Mouse (Mus musculus): Measurements from ENCODE around the gene Zmym3.

Zmym3 gene

DNA sequence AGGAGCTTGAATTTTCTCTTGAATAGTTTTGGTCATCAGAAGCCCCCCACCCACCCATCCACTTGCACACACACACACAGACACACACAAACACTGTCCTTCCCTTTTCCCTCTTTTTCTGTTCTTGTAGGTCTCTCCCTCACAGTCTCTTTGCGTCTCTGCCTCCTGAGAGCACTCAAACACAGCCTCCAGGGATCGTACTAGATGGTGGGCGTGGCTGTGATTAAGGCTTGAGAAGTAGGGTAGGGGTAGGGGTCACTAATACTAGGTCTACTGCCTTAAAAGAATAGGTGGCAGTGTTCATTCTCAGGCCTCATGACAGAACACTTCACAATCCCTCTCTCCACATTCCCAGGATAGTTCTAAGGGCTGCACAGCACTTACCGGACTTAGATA is at the start of gene Zmym3:
Zmym3 (minus strand) TSS at position 150 of the 396 bp plus-strand sequence.
- DNase-seq (ENCODE audit: low spot score), result no peak

DNA sequence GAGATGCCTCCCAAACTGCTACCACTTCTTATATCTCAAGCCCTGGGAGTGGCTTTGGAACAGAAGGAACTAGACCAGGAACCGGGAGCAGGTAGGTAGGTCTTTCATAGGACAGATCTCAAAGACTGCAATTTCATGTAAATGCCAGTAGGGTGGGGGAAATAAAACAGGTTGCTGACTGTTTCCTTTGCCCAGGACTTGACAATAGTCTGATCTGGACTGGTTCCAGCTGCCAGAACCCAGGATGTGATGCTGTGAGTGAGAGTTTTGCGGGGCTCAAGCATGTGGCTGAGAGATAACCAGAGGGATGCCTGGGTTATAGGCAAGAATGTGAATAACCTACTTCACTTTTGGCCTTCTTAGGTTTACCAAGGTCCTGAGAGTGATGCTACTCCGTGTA is 30.9 kb upstream of the Zmym3 start:
- no peak for DNase-seq (ENCODE audit: low spot score)

DNA sequence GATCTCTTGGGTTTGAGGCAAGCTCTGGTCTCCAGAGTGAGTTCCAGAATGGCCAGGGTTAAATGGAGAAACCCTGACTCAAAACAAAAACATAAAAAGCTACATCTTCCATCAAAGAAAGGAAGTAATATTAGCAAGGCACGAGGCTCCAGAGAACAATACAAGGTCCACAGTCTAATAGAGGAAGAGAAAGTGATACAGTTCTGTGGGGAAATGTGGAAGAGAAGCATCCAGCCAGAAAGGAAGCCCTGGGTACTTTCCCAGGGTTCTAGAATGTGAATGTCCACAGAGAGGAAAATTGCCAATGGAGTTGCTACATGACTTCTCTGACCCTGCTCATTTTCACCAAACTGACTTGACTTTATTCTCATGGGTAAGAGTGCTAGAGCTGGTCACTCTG is 30.5 kb upstream of the Zmym3 start:
- DNase-seq (ENCODE audit: low spot score), result no peak

DNA sequence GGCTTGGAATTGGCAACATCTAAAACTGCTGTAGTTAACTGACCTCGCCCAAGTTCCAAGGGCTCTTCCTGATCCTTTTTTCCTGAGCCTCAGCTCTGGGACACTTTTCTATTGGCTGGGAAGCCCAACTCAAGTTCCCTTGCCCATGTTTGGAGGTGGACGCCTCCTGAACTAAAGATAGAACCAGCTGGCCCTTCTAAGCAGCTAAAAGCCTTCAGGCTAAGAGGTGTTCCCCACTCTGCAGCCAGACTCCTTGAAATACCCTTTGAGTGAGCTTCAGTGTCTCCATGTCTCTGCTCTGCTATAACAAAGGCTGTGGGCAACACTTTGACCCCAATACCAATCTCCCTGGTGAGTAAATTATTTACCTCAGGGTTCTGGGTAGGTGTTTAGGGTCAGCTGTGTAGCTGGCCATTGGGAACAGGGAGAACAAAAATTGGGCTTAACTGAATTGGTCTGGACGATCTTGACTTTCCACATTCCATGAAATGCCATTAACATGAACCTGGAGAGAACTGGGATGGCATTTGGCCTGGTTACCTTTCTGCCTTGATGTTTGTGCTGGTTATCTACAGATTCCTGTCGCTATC is 28.3 kb upstream of the Zmym3 start, which contains the start of gene Itgb1bp2:
Itgb1bp2 (plus strand) TSS at position 203 of the 590 bp plus-strand sequence.
- DNase-seq (ENCODE audit: low spot score), result no peak

DNA sequence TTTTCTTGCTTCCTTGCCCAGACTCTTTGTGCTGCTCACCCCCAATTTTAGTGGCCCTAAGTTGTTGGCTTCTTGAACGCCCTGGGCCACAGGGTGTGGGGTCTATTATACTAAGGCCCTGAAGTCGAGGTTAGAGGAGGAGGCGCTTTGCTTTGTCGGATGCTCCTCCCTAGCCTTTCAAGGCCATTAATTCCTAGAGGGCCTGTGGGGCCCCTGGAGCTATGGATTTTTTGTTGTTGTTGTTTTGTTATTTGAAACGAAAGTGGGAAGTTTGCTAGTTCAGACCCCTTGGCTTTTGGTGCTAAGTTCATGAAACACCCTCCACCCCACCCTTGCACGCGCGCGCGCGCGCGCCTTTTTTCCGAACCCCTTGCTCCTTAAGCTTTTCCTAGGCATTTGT is 9.3 kb upstream of the Zmym3 start:
- peak; percentile 29 for DNase-seq (ENCODE audit: low spot score)

DNA sequence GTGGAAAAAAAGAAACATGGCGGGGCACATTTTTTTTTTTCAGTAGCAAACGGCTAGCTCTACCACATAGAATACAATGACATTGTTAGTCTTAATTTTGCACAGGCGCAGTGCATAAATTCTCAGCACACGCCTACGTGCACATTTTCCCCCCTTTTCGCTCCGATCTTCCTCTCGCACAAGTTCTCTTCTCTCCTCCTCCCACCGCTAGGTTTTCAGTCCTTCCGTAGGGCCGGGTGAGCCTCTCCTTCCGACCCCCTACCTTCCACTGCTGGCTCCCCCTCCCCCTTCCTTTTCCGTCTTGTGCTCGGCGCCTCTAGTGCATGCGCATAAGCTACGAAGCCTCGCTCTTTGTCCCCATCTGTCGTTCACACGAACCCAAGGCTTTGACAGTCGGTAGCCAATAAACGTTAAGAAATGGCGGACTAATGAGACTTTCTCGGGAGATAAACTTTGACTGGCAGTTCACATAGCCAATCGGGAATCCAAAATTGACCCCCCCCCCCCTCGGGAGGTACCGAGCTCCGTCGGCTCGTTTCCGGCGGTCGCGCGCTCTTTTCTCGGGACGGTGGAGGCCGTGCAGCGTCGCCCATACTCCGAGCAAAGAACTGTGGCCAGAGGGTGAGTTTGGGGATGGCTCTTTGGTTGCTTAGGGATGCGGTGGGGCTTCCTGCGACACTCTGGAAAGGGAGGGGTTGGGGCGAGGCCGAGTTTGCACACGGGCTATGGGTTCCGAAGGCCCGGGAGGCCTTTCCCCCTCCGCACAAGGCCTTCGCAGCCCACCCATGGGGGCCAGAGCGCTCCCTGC is 8.7 kb upstream of the Zmym3 start, which contains the start of gene Nono:
Nono (plus strand) TSS at position 177 of the 808 bp plus-strand sequence.
- peak; percentile 90 for DNase-seq (ENCODE audit: low spot score)

DNA sequence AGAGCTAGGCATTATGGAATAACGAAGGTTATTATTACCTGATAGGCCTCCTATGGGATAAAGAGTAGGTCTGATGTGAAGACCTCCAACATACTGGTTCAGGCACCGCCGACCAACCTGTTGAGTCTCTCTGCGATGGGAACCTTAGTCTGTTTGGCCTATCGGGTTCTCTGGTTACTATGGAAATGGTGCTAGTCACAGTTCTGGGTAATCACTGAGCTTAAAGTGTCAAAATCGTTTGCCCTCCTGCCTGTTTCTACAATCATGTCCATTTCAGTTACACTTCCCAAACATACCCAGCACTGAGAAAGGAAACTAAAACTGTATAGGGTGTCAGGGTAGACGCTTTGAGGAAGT is 8.1 kb upstream of the Zmym3 start:
- DNase-seq (ENCODE audit: low spot score), result peak; percentile 52

DNA sequence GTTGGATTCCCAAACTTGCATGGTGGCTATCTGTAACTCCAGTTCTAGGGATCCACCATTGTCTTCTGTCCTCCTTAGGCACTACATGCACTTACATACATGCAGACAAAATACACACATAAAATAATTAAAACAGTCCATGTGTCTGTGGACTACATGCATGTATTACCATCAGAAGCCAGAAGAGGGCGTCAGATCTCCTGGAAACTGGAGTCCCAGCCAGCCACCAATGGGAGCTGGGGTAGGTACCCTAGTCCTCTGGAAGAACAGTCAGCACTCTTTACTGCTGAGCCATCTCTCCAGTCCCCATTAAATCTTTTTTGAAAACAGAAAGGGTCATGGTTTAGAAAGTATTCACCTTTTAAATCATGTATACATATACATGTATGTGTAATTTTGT is 7.1 kb upstream of the Zmym3 start:
- DNase-seq (ENCODE audit: low spot score), result peak; percentile 48

DNA sequence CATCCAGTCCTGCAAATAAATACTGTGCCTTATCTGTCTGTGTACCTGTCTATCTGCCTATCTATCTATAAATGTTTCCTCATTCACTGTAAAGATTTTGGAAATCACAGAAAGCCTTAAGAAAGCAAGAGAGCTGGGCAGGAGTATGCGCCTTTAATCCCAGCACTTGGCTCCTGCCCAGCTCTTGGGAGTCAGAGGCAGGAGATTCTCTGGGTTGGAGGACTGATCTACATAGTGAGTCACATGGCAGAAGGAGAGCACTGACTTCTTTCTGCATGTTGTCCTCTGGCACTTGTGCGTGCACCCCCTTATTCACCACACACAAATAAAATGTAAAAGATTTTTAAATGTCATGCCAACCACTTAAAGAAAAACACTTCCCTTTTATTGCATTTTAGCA is 2.8 kb upstream of the Zmym3 start:
- no peak for DNase-seq (ENCODE audit: low spot score)

DNA sequence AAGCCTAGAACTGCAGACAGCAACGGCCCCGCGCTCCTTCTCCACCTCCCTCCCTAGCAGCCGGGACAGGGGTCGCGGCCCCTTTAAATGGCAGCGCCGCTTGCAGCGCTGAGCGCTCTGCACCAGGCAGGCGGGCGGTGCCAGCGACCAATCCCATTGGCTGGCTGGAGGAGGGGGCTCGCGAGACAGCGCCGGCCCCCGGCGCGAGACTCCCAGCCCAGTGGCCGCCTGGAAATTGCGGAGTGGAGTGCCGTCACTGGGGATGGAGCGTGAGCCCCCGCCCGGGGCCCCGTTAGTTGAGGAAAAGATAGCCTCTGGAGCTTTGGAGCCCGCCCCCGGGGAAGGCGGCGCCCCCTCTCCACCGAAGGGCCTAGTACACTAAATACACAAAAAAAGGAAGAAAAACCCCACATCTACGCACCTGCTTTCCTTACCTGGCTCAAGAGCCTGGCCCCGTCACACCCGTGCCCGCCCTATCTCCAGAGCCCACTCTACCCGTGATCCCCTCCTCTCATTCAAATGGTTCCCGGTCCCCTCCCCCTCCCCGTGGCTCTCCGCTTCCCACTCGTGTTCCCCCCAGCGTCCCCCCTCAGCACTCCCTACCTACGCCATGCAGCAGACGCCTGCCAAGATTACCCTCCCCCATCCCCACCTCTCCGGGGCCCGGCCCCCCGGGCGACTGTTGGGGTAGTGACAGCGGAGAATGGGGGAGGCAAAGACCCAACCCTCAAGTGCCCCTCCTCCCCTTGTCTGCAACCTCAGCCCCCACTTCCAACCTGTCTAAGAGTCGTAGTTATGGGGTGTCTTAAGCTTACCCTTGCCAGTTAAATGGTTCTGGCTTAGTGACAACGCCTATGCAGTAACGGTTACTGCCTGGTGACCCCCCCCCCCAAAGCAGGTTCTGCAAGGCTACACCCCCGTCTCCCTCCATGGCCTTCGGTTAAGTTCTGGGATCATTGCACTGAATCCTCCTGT is 637 bp downstream of the Zmym3 start:
- DNase-seq (ENCODE audit: low spot score), result peak; percentile 68

DNA sequence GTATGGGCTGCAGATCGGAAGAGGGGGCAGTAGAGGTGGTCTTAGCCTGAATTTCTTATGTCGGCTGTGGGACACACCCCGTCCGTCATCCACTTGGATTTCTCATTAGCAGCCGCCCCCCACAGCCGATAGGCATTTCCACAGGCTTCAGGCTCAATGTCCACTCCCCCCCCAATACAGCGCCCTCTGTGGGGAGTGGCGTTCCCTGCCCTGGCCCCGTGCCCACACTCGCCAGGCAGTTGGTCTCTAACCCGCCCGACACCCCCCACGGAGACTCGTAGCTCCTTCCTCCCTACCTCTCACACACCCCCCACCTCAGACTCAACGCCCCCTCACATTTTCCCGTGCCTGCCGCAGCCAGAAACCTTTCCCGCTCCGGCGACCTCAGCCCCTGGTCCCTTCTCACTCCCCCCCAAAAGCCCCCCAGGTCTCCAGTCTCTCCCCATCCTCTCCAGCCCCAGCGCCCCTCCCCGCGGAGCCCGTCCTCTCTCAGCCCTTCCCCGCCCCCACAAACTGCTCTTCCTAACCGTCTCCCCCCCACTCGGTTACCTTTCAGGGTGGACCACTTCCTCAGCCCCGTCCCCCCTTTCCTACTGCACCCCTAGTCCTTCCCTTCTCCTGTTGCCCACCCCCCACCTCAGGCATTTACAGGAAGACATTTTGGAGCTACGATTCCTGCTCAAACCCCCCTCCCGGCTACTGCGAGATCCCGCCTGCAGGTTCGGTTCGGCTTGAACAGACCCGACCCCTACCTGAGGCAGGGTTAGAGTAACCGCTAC is 1.5 kb downstream of the Zmym3 start:
- DNase-seq (ENCODE audit: low spot score), result no peak

DNA sequence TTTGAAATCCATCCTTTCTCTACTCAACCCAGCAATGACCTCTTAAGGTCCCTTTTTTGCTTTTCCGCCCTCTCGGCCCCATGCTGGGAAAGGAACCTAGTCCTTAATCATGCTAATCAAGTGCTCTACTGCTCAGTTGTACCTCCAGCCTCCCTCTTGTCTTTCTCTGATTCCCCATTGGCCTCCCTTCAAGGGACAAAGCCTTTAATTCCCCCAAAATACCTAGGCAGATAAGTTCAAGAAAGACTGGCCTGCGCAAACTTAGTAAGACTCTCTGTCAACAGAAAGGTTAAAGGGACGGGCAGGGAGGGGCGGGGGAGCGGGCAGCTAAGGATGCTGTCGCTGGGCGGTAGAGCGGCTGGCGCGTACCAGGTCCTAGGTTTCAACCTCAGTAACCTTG is 24.2 kb downstream of the Zmym3 start:
- DNase-seq (ENCODE audit: low spot score), result no peak

DNA sequence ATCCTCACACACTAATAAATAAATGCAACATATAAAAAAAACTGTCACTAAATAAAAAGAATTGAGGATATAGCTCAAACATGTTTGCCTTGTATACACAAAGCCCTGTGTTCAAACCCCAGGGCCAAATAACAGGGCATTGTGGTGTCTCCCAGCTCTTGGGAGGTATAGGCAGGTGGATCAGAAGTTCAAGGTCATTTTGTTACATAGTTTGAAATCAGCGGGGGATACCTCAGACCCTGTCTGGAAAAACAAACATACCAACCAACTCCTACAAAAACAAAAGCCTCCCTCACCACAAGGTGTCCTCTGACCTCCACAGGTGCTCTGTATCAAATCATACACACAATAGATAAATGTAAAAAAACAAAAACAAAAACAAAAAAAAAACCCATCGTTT is 26.3 kb downstream of the Zmym3 start:
- DNase-seq (ENCODE audit: low spot score), result no peak

DNA sequence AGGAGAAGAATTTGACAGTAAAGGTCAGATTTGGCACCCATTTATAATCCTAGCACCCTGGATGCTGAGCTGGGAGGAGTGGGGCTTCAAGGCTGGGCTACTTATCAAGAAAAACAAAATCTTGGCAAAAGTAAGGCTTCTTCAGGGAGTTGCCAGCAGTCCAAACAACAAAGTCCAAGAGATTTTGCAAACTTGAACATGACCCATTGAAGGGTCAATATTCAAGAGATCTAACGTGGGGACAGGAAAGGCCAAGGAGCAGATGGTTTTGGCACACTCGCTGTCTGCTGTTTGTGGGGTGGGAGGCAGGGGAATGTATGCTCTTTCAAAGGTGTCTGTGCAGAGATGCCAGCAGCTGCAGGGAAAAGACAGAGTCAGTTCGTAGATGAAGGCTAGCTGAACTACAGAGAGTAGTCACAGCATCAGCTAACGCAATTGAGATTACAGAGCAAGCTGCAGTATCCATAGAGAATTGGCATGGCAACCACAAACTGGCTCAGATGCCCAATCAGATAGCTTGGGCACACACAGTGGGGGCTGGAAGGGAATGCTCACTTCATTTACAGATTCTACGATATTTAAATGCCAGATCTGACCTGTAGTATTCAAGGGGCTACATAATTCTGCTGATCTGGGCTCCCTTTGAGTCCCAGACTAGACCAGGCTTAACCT is 31.6 kb downstream of the Zmym3 start:
- DNase-seq (ENCODE audit: low spot score), result no peak

DNA sequence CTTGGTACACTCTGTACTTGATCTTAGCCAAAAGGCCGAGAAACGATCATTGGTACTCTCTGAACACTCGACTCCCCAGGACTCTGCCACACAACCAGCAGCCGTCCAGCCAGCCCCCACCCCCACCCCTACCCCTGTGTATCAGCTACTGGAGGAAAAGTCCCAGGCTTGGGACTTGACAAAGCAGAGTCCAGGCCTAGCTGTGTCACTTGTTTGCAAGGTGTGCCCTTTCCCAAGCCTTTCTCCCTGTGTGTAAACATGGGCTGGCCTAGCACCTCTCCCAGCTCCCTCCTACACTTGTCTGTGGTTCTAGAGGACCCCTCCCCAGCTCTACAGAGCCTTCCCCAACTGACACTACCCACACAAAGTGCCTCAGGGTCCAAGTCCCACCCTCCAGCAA is 34.4 kb downstream of the Zmym3 start:
- no peak for DNase-seq (ENCODE audit: low spot score)

DNA sequence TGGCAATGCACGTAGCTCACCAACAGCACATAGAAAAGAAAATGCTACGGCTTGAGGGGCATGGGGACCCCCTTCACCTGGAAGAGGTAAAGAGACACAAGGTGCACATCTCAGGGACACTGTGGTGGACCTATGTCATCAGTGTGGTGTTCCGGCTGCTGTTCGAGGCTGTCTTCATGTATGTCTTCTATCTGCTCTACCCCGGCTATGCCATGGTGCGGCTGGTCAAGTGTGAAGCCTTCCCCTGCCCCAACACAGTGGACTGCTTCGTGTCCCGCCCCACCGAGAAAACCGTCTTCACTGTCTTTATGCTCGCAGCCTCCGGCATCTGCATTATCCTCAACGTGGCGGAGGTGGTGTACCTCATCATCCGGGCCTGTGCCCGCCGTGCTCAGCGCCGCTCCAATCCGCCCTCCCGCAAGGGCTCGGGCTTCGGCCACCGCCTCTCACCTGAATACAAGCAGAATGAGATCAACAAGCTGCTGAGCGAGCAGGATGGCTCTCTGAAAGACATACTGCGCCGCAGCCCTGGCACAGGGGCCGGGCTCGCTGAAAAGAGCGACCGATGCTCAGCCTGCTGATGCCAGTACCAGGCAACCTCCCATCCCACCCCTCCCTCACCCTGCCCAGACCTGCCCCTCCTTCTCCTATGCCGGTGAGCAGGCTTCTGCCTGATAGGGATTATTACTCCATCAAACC is 36.1 kb downstream of the Zmym3 start:
- no peak for DNase-seq (ENCODE audit: low spot score)

DNA sequence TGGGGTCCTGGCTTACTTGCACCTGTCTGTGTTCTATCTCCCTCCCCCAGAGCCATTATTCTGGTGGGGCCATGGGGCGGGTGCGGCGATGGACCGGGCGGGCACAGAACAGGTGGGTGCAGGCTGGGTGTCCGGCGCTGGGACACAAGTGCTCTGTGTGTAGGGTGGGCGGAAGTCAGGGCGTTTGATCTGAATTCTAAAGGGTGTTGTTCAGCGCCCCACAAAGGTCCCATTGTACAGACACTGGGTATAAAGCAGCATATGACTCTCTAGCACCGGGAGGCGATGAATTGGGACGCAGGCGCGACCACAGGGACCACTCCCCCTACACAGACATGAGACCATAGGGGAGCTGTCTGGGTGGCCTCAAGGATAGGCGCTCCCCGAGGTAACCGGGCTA is 37.2 kb downstream of the Zmym3 start:
- no peak for DNase-seq (ENCODE audit: low spot score)

DNA sequence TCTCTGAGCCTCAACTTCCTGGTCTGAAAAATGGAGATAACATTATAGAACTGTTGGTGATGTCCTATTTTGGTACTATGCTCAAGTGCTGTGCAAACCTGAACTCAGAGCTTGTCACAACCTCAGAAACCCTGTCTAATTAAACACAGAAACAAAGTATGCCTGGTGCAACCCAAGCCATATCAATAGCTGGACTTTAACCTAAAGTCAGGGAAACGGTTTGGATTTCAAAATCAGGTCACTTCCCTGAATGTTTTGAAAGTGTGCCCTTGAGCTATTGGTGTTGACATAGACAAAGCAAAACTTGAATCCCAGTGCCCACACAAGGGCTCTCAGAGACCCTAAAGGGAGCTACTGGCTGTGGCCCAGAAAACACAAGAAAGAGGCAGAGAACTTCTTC is 40.9 kb downstream of the Zmym3 start:
- DNase-seq (ENCODE audit: low spot score), result no peak

DNA sequence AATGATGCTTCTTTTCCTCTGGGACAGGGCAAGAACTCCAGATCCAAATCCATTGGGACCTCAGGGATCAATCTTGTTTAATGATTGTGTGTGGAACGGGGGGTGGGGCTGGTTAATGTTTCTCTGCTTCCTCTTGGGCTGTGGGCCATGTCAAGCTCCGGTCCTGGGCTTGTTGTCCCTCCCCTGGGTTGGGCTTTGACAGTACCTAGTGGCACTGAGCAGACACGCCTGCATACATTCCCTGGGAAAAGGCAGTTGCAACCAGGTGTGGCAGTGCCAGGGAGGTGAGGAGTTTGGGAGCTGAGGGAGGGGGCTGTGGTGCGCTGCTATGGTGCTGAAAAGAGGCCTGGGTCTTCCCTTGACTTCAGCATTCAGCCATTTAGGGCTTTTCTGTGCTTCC is 43.6 kb downstream of the Zmym3 start:
- no peak for DNase-seq (ENCODE audit: low spot score)

DNA sequence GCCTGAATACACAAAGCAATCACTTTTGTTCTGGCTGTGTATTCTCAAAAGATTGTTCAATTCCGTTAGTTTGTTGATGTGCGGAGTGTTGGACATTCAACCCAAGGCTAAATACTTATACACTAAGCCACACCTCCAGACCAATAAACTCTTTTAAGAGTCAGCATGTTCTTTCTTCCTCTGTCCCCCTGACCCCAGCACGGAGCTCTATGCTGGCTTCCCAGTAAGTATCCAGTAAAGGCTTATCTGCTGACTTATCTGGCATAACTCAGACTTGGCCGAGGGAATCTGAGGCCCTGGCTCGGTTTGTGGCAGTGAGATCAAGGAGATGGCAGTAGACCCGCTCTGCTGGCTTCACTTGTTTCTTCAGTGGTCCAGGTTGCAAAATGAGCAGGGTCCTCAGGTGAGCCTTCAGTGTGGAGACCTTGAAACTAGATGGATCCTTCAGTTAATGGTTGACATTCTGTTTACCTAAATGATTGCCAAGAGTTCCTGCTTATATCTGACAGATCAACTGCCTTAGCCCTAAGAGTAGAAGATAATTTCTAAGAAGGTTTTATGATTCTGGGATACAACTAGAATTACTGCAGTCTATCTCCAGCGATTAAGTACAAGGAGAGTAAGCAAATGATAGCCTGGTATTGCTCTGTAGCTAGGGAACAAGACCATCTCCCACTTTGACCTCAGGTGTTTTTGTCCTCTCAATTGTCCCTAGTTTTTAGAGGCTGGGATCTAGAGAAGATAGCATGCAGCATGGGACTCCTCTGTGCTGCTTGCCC is 44.3 kb downstream of the Zmym3 start, which contains the start of gene Gjb1:
Gjb1 (plus strand) TSS at position 189 of the 779 bp plus-strand sequence.
- no peak for DNase-seq (ENCODE audit: low spot score)

Data from c-Kit-positive CD71-positive TER-119-positive erythroid progenitor cells, embryonic 14.5 days (primary cell).